Mouse (Mus musculus): Measurements from ENCODE around the gene Sval1.

Gene Sval1

GRCm38 (mm10) chr6:41951330-41951729, at the start of gene Sval1:
Sval1 (plus strand) TSS chr6:41951630.
- no peak for DNase-seq (ENCODE audit: extremely low spot score, low read depth, low spot score)

GRCm38 (mm10) chr6:41911625-41912024, 39.8 kb upstream of the Sval1 start:
- DNase-seq (ENCODE audit: extremely low spot score, low read depth, low spot score), result no peak

GRCm38 (mm10) chr6:41914883-41915282, 36.5 kb upstream of the Sval1 start:
- DNase-seq (ENCODE audit: extremely low spot score, low read depth, low spot score), result no peak

GRCm38 (mm10) chr6:41967840-41968239, 16.4 kb downstream of the Sval1 start, which contains the start of gene Sval3:
Sval3 (plus strand) TSS chr6:41968140.
- DNase-seq (ENCODE audit: extremely low spot score, low read depth, low spot score), result no peak
